Mouse (Mus musculus): ENCODE data around the gene Insrr. TPM values are rescaled to one million over a fixed set of nuclear protein-coding genes. Genes with fewer than 3 reads are reported as not detected.
"Not testable (repeated sequence)": the region's sequence is repeated elsewhere in the genome, so short reads cannot be mapped to it uniquely, and the experiment has no call there.

The Insrr gene
- polyA plus RNA-seq, 1 experiment from 2014 or later: 1.5 TPM

DNA sequence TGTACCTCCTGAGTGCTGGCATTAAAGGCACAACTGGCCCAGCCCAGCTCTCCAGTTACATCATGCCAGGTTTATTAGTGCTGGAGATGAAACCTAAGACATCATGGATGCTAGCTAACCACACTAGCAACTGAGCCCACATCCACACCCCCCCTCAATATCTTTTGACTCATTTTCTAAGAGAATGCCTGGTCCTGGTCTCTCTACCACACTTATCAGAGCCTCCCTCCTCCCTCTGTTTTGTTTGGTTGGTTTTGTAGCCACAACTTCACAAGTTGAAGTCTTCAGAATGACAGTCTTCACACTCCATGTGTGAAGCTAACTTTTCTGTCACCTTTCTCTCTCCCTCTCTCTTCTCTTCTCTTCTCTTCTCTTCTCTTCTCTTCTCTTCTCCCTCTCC lies 44.1 kb downstream of the Insrr start:
- Histone ChIP-seq H3K4me3 (replicated peaks) (no peak overlapping the region), H3K36me3 (no peaks in the 10 kb centered on the region), H3K27me3 (no peaks in the 10 kb centered on the region), H3K4me1 (no peaks in the 10 kb centered on the region), H3K4me2 (no peak overlapping the region), H3K9ac (no peak overlapping the region), H3K27ac (no peak overlapping the region), H3K9me3 (replicated peaks) (no peaks in the 10 kb centered on the region)
- ATAC-seq (replicated peaks; ENCODE audit: low FRiP score): no peak

DNA sequence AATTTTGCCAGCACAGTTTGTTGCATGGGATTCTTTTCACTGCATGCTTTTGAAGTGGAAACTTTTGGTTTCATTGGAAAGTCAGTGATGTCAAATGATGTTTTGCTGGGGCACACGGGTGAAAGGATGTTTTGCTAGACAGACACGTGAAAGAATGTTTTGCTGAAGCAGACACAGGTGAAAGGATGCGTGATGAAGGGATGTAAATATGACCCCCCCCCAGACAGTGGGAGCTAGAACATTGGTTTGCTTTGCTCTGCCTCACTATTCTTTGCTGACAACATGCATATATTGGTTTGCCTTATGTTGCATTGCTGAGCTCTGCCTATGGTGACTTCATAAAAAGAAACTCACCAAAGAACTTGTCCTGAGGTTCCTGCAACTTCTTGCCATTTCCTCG lies 48.2 kb downstream of the Insrr start:
- ATAC-seq (replicated peaks; ENCODE audit: low FRiP score): no peak
- no peaks in the 10 kb centered on the region for H3K36me3 ChIP-seq
- no peaks in the 10 kb centered on the region for H3K27me3 ChIP-seq
- no peaks in the 10 kb centered on the region for H3K9me3 ChIP-seq (replicated peaks)
- no peak overlapping the region for H3K4me3 ChIP-seq (replicated peaks)
- no peak overlapping the region for H3K9ac ChIP-seq
- WGBS: 83% methylated on average over 4 of the region's 4 CpGs
- no peaks in the 10 kb centered on the region for H3K4me1 ChIP-seq
- H3K4me2 ChIP-seq: no peak overlapping the region
- H3K27ac ChIP-seq: no peak overlapping the region

DNA sequence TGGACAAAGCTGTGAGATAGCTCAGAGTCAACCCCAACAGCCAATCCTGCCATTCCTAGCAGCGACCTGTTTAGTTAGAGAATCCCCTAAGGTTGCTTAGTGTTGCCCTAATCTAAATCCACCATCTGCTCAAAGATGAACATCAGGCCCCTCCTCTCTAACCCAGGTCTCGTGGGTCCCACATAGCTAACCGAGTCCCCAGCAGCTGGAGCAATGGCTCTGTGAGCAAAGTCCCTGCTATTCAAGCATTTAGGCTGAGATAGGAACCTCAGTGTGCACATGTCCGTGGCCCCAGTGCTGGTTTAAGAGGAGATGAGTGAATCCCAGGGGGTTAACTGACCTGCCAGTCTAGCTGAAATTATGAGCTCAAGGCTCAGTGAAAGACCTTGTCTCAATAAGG lies 49.4 kb downstream of the Insrr start:
- Histone ChIP-seq H3K27me3 (no peaks in the 10 kb centered on the region), H3K9me3 (replicated peaks) (no peaks in the 10 kb centered on the region), H3K4me2 (no peak overlapping the region), H3K36me3 (no peaks in the 10 kb centered on the region), H3K27ac (no peak overlapping the region), H3K4me3 (replicated peaks) (no peak overlapping the region), H3K4me1 (no peaks in the 10 kb centered on the region), H3K9ac (no peak overlapping the region)
- 64% methylated on average over 4 of the region's 4 CpGs for WGBS
- ATAC-seq (replicated peaks; ENCODE audit: low FRiP score): no peak

DNA sequence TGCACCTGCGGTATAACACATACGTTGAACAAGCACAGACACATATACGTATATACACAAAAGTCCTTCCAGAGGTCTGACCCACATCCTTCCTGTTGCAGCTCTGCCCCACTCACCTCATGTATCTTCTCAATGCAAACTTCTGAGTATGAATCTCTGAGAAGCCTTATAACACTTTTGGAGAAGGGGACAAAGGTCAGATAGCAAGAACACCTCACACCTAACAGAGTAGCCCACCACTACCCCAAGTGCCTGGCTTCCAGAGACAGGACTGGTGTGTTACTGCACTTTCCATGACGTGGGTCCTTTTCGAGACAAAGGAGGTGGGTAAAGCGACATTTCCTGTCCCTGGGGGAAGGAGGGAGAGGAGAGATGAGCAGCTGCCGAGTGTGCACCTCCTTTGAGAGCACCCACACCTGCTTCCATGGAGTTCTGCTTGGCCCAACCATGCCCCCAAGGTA lies 49.9 kb downstream of the Insrr start, which contains the start of gene Sh2d2a:
Gene Sh2d2a (plus strand): TSS at position 106 of the 461 bp plus-strand sequence.
- no peaks in the 10 kb centered on the region for H3K36me3 ChIP-seq
- H3K4me1 ChIP-seq: no peaks in the 10 kb centered on the region
- no peaks in the 10 kb centered on the region for H3K27me3 ChIP-seq
- H3K9me3 ChIP-seq (replicated peaks): no peaks in the 10 kb centered on the region
- no peak within 1 kb of the TSS for H3K4me2 ChIP-seq
- 70% methylated on average over 7 of the region's 7 CpGs for WGBS
- H3K4me3 ChIP-seq (replicated peaks): no peak within 1 kb of the TSS
- no peak within 1 kb of the TSS for H3K9ac ChIP-seq
- ATAC-seq (replicated peaks; ENCODE audit: low FRiP score): no peak
- no peak within 1 kb of the TSS for H3K27ac ChIP-seq

DNA sequence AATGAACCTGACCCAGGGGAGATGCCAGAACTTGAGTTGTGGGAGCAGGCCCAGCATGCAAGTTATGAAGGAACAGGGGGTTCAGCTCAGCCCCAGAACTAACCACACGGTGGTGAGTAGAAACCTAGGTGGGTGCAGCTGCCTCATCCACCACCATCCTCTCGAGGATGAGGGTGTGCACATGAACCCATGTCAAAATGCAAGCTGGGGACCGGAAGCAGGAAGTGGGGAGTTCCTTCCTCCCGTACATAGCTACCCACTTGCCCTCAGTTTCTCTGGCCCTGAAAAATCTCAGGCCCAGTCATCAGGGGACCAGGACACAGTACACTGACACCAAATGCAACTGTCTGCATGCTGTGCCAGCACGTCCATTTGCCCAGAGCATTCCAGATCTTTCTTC lies 50.9 kb downstream of the Insrr start:
- Histone ChIP-seq H3K4me1 (no peaks in the 10 kb centered on the region), H3K4me2 (no peak overlapping the region), H3K27me3 (no peaks in the 10 kb centered on the region), H3K9me3 (replicated peaks) (no peaks in the 10 kb centered on the region), H3K36me3 (no peaks in the 10 kb centered on the region), H3K4me3 (replicated peaks) (no peak overlapping the region), H3K27ac (no peak overlapping the region), H3K9ac (no peak overlapping the region)
- 77% methylated on average over 5 of the region's 5 CpGs for WGBS
- no peak for ATAC-seq (replicated peaks; ENCODE audit: low FRiP score)

DNA sequence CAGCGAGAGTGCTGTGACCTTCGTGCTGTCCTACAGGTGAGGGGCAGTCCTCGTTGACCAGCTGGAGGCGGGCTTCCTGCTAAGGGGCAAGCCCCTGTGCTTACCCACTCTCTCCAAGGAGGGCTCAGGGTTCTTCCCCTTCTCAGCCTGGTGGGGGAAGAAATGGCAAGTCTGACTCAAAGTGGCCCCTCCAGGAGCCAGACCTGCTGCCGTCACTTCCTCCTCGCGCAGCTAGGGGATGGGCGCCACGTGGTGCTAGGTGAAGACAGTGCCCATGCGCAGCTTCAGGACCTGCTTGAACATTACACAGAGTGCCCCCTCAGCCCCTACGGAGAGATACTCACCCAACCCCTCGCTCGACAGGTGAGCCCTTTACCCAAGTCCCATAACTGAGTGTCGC lies 52.4 kb downstream of the Insrr start:
- H3K9me3 ChIP-seq (replicated peaks): no peaks in the 10 kb centered on the region
- no peak overlapping the region for H3K4me3 ChIP-seq (replicated peaks)
- no peaks in the 10 kb centered on the region for H3K27me3 ChIP-seq
- no peak overlapping the region for H3K9ac ChIP-seq
- 82% methylated on average over 14 of the region's 14 CpGs for WGBS
- no peak for ATAC-seq (replicated peaks; ENCODE audit: low FRiP score)
- H3K27ac ChIP-seq: no peak overlapping the region
- H3K36me3 ChIP-seq: no peaks in the 10 kb centered on the region
- H3K4me2 ChIP-seq: no peak overlapping the region
- H3K4me1 ChIP-seq: no peaks in the 10 kb centered on the region

DNA sequence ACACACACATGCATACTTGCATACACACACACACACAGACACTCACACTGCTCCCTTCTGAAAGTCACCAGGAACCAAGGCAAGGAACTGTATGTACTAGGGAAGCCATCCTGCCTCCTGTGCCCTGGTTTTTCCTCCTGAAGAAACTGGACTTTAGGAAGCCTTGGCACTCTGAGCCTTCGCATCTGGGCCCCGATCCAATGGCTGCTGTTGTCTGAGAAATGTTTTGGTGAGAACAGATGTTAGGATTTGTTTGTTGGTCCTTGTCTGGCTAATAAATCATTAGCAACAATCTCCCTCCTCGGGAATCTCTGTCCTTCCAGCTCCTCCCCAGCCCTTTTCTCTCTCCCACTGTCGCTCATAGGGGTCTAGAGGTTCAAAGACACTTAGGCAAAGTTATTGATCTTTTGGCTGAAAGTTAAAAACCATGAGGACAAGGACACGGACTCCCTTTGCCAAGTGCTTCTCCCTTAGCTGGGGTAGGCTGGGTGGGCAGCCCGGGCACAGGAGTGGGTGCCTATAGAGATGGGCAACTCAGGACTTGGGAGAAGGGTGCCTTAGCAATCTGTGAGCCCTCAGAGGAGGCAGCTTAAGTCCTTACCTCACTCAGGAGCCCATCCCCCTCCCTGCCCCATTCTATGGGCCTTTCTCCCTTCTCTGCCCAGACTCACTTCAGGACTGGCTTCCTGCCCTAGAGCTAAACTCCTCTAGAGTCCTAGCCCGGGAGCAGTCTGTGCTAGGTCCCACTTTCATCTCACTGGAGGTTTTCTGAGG lies 58.2 kb downstream of the Insrr start:
- no peak overlapping the region for H3K9ac ChIP-seq
- H3K36me3 ChIP-seq: peaks cover 43% of the 10 kb centered on the region
- no peak for ATAC-seq (replicated peaks; ENCODE audit: low FRiP score)
- H3K27me3 ChIP-seq: no peaks in the 10 kb centered on the region
- WGBS: 49% methylated on average over 7 of the region's 7 CpGs
- H3K27ac ChIP-seq: no peak overlapping the region
- H3K4me2 ChIP-seq: no peak overlapping the region
- no peaks in the 10 kb centered on the region for H3K9me3 ChIP-seq (replicated peaks)
- no peaks in the 10 kb centered on the region for H3K4me1 ChIP-seq
- no peak overlapping the region for H3K4me3 ChIP-seq (replicated peaks)

GRCm38 (mm10) chr3:87855936-87856335 lies 59.2 kb downstream of the Insrr start:
- WGBS: 90% methylated on average over 8 of the region's 8 CpGs
- H3K27ac ChIP-seq: no peak overlapping the region
- H3K4me2 ChIP-seq: no peak overlapping the region
- no peaks in the 10 kb centered on the region for H3K9me3 ChIP-seq (replicated peaks)
- no peaks in the 10 kb centered on the region for H3K27me3 ChIP-seq
- H3K36me3 ChIP-seq: peaks cover 53% of the 10 kb centered on the region
- ATAC-seq (replicated peaks; ENCODE audit: low FRiP score): no peak
- no peaks in the 10 kb centered on the region for H3K4me1 ChIP-seq
- H3K4me3 ChIP-seq (replicated peaks): no peak overlapping the region
- no peak overlapping the region for H3K9ac ChIP-seq

- WGBS: 92% methylated on average over 8 of the region's 8 CpGs
- Histone ChIP-seq H3K9ac (no peak overlapping the region), H3K36me3 (peaks cover 69% of the 10 kb centered on the region), H3K9me3 (replicated peaks) (no peaks in the 10 kb centered on the region), H3K27ac (no peak overlapping the region), H3K4me3 (replicated peaks) (no peak overlapping the region), H3K27me3 (no peaks in the 10 kb centered on the region), H3K4me2 (no peak overlapping the region), H3K4me1 (no peaks in the 10 kb centered on the region)
- ATAC-seq (replicated peaks; ENCODE audit: low FRiP score): no peak
These were observed 60.9 kb downstream of the Insrr start for GRCm38 (mm10) chr3:87857666-87858065.

- no peak overlapping the region for H3K4me2 ChIP-seq
- H3K9ac ChIP-seq: no peak overlapping the region
- H3K36me3 ChIP-seq: peaks cover 85% of the 10 kb centered on the region
- peak; percentile 40; the same call in 1 of the 2 replicates for ATAC-seq (replicated peaks; ENCODE audit: low FRiP score)
- H3K9me3 ChIP-seq (replicated peaks): no peaks in the 10 kb centered on the region
- no peak overlapping the region for H3K4me3 ChIP-seq (replicated peaks)
- no peaks in the 10 kb centered on the region for H3K4me1 ChIP-seq
- no peak overlapping the region for H3K27ac ChIP-seq
- WGBS: 25% methylated on average over 3 of the region's 3 CpGs
- H3K27me3 ChIP-seq: no peaks in the 10 kb centered on the region
These were observed 63.1 kb downstream of the Insrr start for GRCm38 (mm10) chr3:87859813-87860212.

- H3K4me1 ChIP-seq; H3K27me3 ChIP-seq; ATAC-seq (replicated peaks; ENCODE audit: low FRiP score); H3K9ac ChIP-seq; H3K27ac ChIP-seq; H3K4me3 ChIP-seq (replicated peaks); H3K9me3 ChIP-seq (replicated peaks); H3K4me2 ChIP-seq: not testable (repeated sequence)
- H3K36me3 ChIP-seq: peaks cover 91% of the 10 kb centered on the region
- 93% methylated on average over 4 of the region's 4 CpGs for WGBS
These were observed 67.4 kb downstream of the Insrr start for GRCm38 (mm10) chr3:87864111-87864510.

Measured in kidney, embryonic 15.5 days (tissue).